Mouse (Mus musculus) R1 (cell line): ENCODE results near the gene Myg1.
A peak's percentile ranks its signal among the peaks of the same experiment; 100 is the strongest.

Experiments used
- DNase-seq: peaks from one replicate; pipeline ENCODE4 v3.0.0-alpha.2; 2018; ENCODE audit warnings: low read depth, low spot score

Gene Myg1

DNA sequence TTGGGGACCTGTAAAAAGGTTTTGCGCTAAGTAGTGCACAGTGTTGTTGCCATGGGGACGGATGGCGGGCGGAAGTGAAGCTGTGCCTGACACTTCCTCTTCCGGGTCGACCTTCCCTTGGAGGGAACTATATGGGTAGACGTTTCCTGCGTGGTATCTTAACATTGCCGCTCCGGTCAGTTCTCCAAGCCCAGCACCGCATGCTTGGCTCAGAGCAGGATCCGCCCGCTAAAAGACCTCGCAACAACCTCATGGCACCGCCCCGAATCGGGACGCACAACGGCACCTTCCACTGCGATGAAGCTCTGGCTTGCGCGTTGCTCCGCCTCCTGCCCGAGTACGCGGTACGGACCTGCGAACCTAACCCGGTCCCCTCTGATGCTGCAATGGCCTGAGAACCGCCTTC lies at the start of gene Myg1:
Myg1 (plus strand) TSS at position 100 of the 406 bp plus-strand sequence.
- DNase-seq, result peak; percentile 96

DNA sequence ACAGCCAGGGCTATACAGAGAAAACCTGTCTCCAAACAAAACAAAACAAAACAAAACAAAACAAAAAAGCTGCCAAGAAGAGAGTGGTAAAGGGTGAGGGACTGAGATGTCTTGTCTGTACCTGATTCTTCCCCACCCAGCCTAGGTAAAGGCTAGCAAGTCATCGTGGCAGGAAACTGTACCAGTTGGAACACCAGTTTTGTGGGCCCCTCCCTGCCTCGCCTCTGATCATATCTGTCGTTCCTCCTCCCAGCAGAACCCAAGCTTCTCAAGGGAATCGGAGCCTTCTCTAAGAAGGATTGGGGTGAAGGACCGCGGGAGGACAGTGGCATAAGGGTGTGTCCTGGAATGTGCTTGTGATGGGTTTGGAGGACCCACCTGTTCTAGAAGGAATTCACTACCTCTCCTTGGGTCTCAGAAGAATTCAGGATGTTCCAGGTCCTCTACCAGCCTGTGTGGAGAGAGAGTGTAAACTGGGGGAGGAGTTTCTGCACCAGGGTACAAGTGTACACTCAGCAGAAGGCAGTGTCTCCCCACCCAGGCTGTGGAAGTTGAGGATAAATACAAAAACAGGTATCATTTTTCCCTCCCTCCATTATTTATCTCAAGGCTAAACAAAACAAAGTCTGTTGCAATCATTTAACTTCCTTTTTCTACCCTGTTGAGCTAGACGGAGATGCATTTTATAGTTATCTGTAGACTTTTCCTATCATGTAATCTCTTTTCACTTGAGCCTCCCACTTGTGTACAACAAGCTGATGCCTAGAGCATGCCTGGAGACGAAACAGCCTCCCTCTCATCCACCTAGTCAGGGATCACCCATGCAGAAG lies 48.8 kb upstream of the Myg1 start:
- DNase-seq, result peak; percentile 80

DNA sequence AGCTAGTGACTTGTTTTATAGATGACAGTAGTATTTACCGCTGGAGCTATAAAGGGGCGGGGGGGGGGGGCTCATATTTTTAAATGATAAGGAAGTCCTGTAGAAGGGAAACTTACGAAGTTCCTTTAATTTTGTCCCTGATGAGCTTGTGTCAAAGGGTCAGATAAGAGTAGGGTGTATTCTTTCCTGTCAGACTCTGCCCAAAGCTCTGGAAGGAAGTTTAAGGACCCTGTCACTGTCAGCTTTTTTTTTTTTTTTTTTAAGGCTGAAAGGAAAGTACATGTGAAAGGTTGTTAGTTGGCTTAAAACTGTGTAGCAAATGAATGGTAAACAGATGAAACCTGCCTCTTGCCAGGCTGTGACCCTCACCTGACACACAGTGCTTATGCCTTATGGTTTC lies 47.9 kb upstream of the Myg1 start:
- no peak for DNase-seq

GRCm38 (mm10) chr15:102287395-102287794 lies 44.1 kb upstream of the Myg1 start:
- peak; percentile 56 for DNase-seq

DNA sequence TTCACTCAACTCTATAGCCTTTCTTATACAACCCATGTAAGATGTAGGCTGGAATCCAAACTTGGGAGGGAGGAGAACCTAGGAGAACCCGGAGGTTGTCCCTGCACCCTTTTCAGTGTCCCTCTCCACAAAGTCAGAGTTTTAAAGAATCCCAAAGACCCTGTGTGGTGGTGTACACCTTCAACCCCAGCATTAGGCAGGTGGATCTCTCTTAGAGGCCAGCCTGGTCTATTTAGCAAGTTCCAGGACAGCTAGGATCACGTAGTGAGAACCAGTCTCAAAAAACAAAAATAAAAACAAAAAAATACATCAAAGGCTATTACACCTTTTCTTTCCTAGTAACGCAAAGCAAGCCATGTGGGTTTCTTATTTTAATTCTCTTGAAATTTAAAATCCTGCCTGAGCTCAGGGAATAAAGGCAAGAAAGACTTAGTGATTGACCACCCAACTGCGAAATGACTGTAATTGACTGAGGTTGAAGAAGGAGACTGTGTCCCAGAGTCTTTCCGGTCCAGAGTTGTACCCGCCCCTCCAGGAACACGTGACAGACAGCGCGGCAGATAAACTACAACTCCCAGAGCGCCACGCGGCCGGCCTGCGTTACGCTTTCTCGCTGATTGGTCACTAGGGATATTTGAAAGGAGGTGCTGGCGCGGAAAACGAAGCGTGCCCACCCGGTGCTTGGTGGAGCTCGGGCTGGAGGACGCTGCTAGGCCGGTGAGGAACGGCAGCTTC lies 35.7 kb upstream of the Myg1 start, which contains the start of gene Espl1:
Espl1 (plus strand) TSS at position 634 of the 735 bp plus-strand sequence.
- DNase-seq, result peak; percentile 97

GRCm38 (mm10) chr15:102296368-102297006 lies 35.0 kb upstream of the Myg1 start:
- no peak for DNase-seq

- DNase-seq, result no peak
Measured at GRCm38 (mm10) chr15:102302542-102302941, 29.0 kb upstream of the Myg1 start.

DNA sequence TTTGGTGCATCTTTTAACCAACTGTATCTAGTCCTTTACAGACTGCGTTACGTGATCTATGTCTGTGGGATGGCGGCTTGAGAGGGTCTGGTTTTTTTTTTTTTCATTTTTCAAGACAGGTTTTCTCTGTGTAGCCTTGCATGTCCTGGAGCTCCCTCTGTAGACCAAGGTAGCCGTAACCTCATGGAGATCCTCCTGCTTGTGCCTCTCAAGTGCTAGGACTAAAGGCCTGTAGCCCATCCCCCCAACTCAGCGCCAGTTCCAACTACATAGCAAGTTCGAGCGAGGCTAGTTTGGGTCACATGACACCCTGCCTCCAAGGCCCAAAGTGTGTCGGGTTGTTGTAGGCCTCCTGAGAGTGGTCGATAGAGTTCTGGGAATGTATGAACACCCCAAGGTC lies 22.8 kb upstream of the Myg1 start:
- peak; percentile 56 for DNase-seq

GRCm38 (mm10) chr15:102310074-102310845 lies 21.2 kb upstream of the Myg1 start:
- no peak for DNase-seq

DNA sequence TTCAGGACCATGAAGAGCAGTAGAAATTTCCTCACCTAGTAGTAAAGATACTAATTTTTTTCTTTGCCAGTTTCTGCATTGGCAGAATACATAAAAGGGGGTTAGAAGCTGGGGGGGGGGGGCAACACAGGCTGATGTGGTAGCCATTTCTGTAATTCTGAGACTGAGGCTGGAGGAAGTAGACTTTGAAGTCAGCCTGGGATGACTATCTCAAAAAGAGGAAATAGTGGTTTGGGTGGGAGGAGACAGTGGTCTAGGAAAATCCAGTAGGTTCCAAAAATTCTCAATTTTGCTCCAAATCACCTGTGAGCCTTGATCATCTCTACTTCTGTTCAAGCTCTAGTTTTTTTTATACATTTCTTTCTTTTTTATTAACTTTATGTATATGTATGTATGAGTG lies 20.0 kb upstream of the Myg1 start:
- DNase-seq, result no peak

- DNase-seq, result no peak
Measured at GRCm38 (mm10) chr15:102315292-102315691, 16.2 kb upstream of the Myg1 start.

DNA sequence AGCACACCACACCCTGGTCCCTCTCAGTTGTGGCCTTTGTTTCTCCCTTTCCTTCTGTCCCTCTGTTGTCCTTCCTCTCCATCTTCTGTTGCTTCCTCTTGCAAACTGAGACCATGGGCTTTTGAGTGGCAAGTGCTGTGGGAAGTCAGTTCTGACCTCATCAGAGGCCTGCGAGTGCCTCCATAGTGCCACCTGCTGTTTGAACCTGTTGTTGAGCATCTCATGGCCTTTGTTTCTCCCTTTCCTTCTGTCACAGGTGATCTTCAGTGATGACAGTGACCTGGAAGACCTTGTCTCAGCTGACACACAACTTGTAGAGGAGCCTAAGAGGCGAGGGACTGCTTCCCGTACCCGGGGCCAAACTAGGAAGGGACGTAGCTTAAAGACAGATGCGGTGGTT lies 15.2 kb upstream of the Myg1 start:
- peak; percentile 79 for DNase-seq

GRCm38 (mm10) chr15:102324654-102325473 lies 6.6 kb upstream of the Myg1 start:
- DNase-seq, result no peak

GRCm38 (mm10) chr15:102326022-102326576 lies 5.4 kb upstream of the Myg1 start, which contains the start of gene Pfdn5:
TSS of gene Pfdn5 (plus strand) at chr15:102326116.
- peak; percentile 84 for DNase-seq

GRCm38 (mm10) chr15:102326892-102327291 lies 4.6 kb upstream of the Myg1 start:
- DNase-seq, result no peak

GRCm38 (mm10) chr15:102335254-102335653 lies 3.7 kb downstream of the Myg1 start:
- peak; percentile 66 for DNase-seq

DNA sequence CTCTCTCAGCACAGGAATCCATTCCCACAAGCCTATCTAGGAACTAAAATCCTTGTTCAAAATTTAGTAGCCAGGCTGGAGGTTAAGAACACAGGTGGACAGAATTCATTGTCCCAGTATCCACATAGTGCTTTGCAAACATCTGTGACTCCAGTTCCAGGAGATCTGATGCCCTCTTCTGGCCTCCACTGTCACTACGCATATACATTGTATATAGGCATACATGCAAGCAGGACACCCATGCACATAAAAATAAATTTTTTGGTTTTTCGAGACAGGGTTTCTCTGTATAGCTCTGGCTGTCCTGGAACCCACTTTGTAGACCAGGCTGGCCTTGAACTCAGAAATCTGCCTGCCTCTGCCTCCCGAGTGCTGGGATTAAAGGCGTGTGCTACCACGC lies 4.4 kb downstream of the Myg1 start:
- peak; percentile 47 for DNase-seq

DNA sequence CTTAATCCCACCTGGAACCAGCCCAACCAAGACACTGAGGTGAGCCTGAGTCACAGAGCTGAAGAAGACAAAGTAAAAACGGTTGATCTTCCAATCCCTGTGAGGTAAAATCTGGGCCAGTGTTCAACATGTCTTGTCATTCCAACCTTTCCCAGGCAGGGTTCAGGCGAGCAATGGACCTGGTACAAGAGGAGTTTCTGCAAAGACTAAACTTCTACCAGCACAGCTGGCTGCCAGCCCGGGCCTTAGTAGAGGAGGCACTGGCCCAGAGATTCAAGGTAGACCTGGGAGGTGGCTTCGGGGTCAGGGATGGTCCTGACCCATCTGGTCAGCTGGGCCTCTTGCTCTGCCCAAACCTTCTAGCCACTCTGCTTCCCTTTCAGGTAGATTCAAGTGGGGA lies 5.4 kb downstream of the Myg1 start:
- no peak for DNase-seq

- DNase-seq, result no peak
Measured at GRCm38 (mm10) chr15:102339612-102340011, 8.1 kb downstream of the Myg1 start.

DNA sequence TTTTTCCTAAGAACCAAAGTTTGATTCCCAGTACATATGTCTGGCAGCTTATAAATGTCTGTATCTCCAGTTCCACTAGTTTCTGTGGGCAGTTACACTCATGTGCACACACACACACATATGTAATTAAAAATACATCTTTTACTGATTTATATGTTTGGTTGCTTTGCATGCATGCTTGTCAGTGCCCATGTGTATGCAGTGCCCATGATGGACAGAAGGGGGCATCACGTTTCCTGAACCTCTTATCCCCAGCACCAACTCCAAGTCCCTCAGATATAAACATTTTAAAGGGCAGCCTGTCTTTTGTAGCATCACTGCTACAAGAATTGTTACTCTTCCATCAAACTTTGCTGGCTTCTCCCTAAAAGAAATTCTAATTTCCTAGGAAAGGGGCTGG lies 10.1 kb downstream of the Myg1 start:
- peak; percentile 72 for DNase-seq
